Mouse (Mus musculus): ENCODE measurements around the gene Cacna1a. TPM values are rescaled to one million over a fixed set of nuclear protein-coding genes. Genes with fewer than 3 reads are reported as not detected.

Gene Cacna1a
- 53.3 and 59.4 TPM in 2 replicates for polyA plus RNA-seq (2012; rRNA removed)

GRCm38 (mm10) chr8:84388275-84388674 is at the start of gene Cacna1a:
Gene Cacna1a, plus strand, starts transcription at chr8:84388440.

GRCm38 (mm10) chr8:84662581-84663065 is 274.4 kb downstream of the Cacna1a start, which contains the start of gene Ier2:
Gene Ier2, minus strand, starts transcription at chr8:84662852.

GRCm38 (mm10) chr8:84686191-84687002 is 298.2 kb downstream of the Cacna1a start, which contains the start of gene Trmt1:
Gene Trmt1, plus strand, starts transcription at chr8:84686307.

GRCm38 (mm10) chr8:84687705-84688100 is 299.5 kb downstream of the Cacna1a start, which contains the start of gene Nacc1:
Gene Nacc1, minus strand, starts transcription at chr8:84687862.

Other genes starting within 250 kb of the Cacna1a start
- gene Cc2d1a, start 240.5 kb upstream of the Cacna1a start, polyA plus RNA-seq (2012; rRNA removed), result 66.5 and 68.3 TPM in 2 replicates
- gene 4930432K21Rik, start 240.4 kb upstream of the Cacna1a start, polyA plus RNA-seq (2012; rRNA removed), result 2.6 and 3.1 TPM in 2 replicates
- 4.8 and 5.8 TPM in 2 replicates for gene Nanos3, start 203.2 kb upstream of the Cacna1a start, polyA plus RNA-seq (2012; rRNA removed)
- 27.8 and 31.9 TPM in 2 replicates for gene Zswim4, start 151.4 kb upstream of the Cacna1a start, polyA plus RNA-seq (2012; rRNA removed)
- gene D8Ertd738e, start 138.7 kb upstream of the Cacna1a start, polyA plus RNA-seq (2012; rRNA removed), result 195 and 200 TPM in 2 replicates
- gene Mri1, start 131.1 kb upstream of the Cacna1a start, polyA plus RNA-seq (2012; rRNA removed), result 33.6 and 34.0 TPM in 2 replicates
- gene Ccdc130, start 118.1 kb upstream of the Cacna1a start, polyA plus RNA-seq (2012; rRNA removed), result 38.9 and 39.4 TPM in 2 replicates

Measured in central nervous system, embryonic 18 days (tissue).